20 mouse cellular contexts compared by ENCODE assay signal in genomic region chr19:6233647-6234046, GRCm38 (mm10). TPM values are rescaled to one million over a fixed set of nuclear protein-coding genes. Genes with fewer than 3 reads are reported as not detected.
DNase-seq lines count a peak whose midpoint lies in the region; ATAC-seq and TF ChIP-seq lines count a peak whose summit lies in the region.
"Had no signal": no experiment of that assay in that cellular context is flagged by ENCODE, and none has a peak within 500 bp of the region (broad histone marks: within the 10 kb centered on the region; RNA-seq: fewer than 3 reads in every experiment).

No protein-coding gene starts in this region.

- H3K36me3 ChIP-seq in forebrain, embryonic 13.5 days (ENCODE audit: poor library complexity, severe bottlenecking), result peaks cover 52% of the 10 kb centered on the region
- peaks cover 50% of the 10 kb centered on the region for H3K36me3 ChIP-seq in forebrain, postnatal 0 days (ENCODE audit: insufficient read depth)
- peaks cover 49% of the 10 kb centered on the region for H3K36me3 ChIP-seq in limb, embryonic 13.5 days
- H3K36me3 ChIP-seq in limb, embryonic 10.5 days, result peaks cover 33% of the 10 kb centered on the region; the same call in 1 of the 2 replicates

- 88% methylated on average over 16 of the region's 16 CpGs for WGBS in forebrain, embryonic 13.5 days
- WGBS in forebrain, postnatal 0 days, result 89% methylated on average over 16 of the region's 16 CpGs
- 91% methylated on average over 16 of the region's 16 CpGs for WGBS in limb, embryonic 13.5 days
- 89% methylated on average over 16 of the region's 16 CpGs for WGBS in limb, embryonic 10.5 days

- no peaks in the 10 kb centered on the region for H3K27me3 ChIP-seq in forebrain, embryonic 13.5 days
- H3K27me3 ChIP-seq in forebrain, postnatal 0 days (ENCODE audit: insufficient read depth, low read length), result no peaks in the 10 kb centered on the region
- H3K27me3 ChIP-seq in limb, embryonic 13.5 days, result no peaks in the 10 kb centered on the region
- no peaks in the 10 kb centered on the region for H3K27me3 ChIP-seq in limb, embryonic 10.5 days (ENCODE audit: low read depth, poor library complexity, severe bottlenecking)
- H3K27me3 ChIP-seq: lung, embryonic 15.5 days had no signal

- H3K9me3 ChIP-seq in forebrain, embryonic 13.5 days (replicated peaks), result no peaks in the 10 kb centered on the region
- no peaks in the 10 kb centered on the region for H3K9me3 ChIP-seq in forebrain, postnatal 0 days (ENCODE audit: low read length)
- H3K9me3 ChIP-seq in limb, embryonic 13.5 days, result no peaks in the 10 kb centered on the region
- no peaks in the 10 kb centered on the region for H3K9me3 ChIP-seq in limb, embryonic 10.5 days (replicated peaks)
- H3K9me3 ChIP-seq: lung, embryonic 15.5 days had no signal

- no peak overlapping the region for H3K4me3 ChIP-seq in forebrain, embryonic 13.5 days
- H3K4me3 ChIP-seq in forebrain, postnatal 0 days (ENCODE audit: low read depth, low read length), result no peak overlapping the region
- no peak overlapping the region for H3K4me3 ChIP-seq in limb, embryonic 13.5 days
- H3K4me3 ChIP-seq in limb, embryonic 10.5 days, result no peak overlapping the region
- H3K4me3 ChIP-seq: lung, embryonic 15.5 days had no signal

- H3K4me1 ChIP-seq in forebrain, embryonic 13.5 days, result peaks cover 11% of the 10 kb centered on the region
- H3K4me1 ChIP-seq in forebrain, postnatal 0 days (ENCODE audit: insufficient read depth), result peaks cover 11% of the 10 kb centered on the region
- H3K4me1 ChIP-seq in limb, embryonic 13.5 days, result peaks cover 13% of the 10 kb centered on the region
- H3K4me1 ChIP-seq in limb, embryonic 10.5 days, result peaks cover 25% of the 10 kb centered on the region

- no peak overlapping the region for H3K27ac ChIP-seq in forebrain, embryonic 13.5 days
- no peak overlapping the region for H3K27ac ChIP-seq in forebrain, postnatal 0 days (ENCODE audit: low read depth, low read length)
- no peak overlapping the region for H3K27ac ChIP-seq in limb, embryonic 13.5 days
- no peak overlapping the region for H3K27ac ChIP-seq in limb, embryonic 10.5 days
- H3K27ac ChIP-seq: lung, embryonic 15.5 days had no signal

- DNase-seq in forebrain, postnatal 0 days, result no peak
- no peak for DNase-seq in limb, embryonic 10.5 days (ENCODE audit: low spot score)
- DNase-seq in cerebellum, postnatal 25 days, result peak; percentile 16 to 23
- DNase-seq in kidney, postnatal 14 days, result peak; percentile 29
- no peak for DNase-seq in embryo, embryonic 11 days
- DNase-seq: retina, postnatal 1 day; thymus, postnatal 4 days had no signal

- H3K9ac ChIP-seq in forebrain, embryonic 13.5 days, result peak overlapping the region; percentile 87; the same call in 1 of the 2 replicates
- H3K9ac ChIP-seq in forebrain, postnatal 0 days, result no peak overlapping the region
- H3K9ac ChIP-seq in limb, embryonic 13.5 days, result peak overlapping the region; percentile 84; the same call in 1 of the 2 replicates

- H3K4me2 ChIP-seq in forebrain, embryonic 13.5 days, result no peak overlapping the region
- no peak overlapping the region for H3K4me2 ChIP-seq in forebrain, postnatal 0 days (ENCODE audit: low read depth)
- no peak overlapping the region for H3K4me2 ChIP-seq in limb, embryonic 13.5 days (replicated peaks)
- H3K4me2 ChIP-seq: lung, embryonic 15.5 days had no signal

- TF ChIP-seq CTCF in forebrain, postnatal 0 days (IDR thresholded peaks at IDR 0.05; ENCODE audit: low read depth), result no peak

- ATAC-seq in forebrain, embryonic 13.5 days, result no peak
- no peak for ATAC-seq in forebrain, postnatal 0 days
- no peak for ATAC-seq in limb, embryonic 13.5 days (ENCODE audit: low FRiP score, low read depth)
- no peak for ATAC-seq in CD4-positive, CD25-positive, alpha-beta regulatory T cell, adult 4 months
- ATAC-seq: intestine, embryonic 16.5 days had no signal

RNA-seq across cellular contexts. Expression of gene Ppp2r5b, which starts 2.0 kb away (rescaled TPM):
- 53.7 and 58.8 TPM in 2 replicates for polyA plus RNA-seq in forebrain, embryonic 13.5 days (2015; fragmentation: Nextera tagmentation; extraction: Ambion mirVana)
- total RNA-seq in forebrain, postnatal 0 days (2014; rRNA removed), result 196 and 203 TPM in 2 replicates
- polyA plus RNA-seq in forebrain, postnatal 0 days (2015; fragmentation: Nextera tagmentation; extraction: Ambion mirVana), result 144 and 159 TPM in 2 replicates
- 23.9 and 29.0 TPM in 2 replicates for polyA plus RNA-seq in limb, embryonic 13.5 days (2015; fragmentation: Nextera tagmentation; extraction: Ambion mirVana)
- 16.6 and 17.2 TPM in 2 replicates for polyA plus RNA-seq in limb, embryonic 10.5 days (2016; fragmentation: Nextera tagmentation; extraction: Ambion mirVana)
- polyA plus RNA-seq in CD4-positive, CD25-positive, alpha-beta regulatory T cell, adult 4 months (2017; shearing (Covaris generic)), result 1 to 10 TPM; 1.2 to 1.6 TPM

RNA-seq across cellular contexts. Expression of gene Gpha2, which starts 7.5 kb away (rescaled TPM):
- polyA plus RNA-seq in forebrain, embryonic 13.5 days (2015; fragmentation: Nextera tagmentation; extraction: Ambion mirVana), result 0.31 TPM in 1 of 2 replicates, not detected in the other
- total RNA-seq in forebrain, postnatal 0 days (2014; rRNA removed), result not detected in 2 replicates
- 0.50 TPM in 1 of 2 replicates, not detected in the other for polyA plus RNA-seq in forebrain, postnatal 0 days (2015; fragmentation: Nextera tagmentation; extraction: Ambion mirVana)
- polyA plus RNA-seq in limb, embryonic 13.5 days (2015; fragmentation: Nextera tagmentation; extraction: Ambion mirVana), result 3.1 and 4.2 TPM in 2 replicates
- polyA plus RNA-seq in limb, embryonic 10.5 days (2016; fragmentation: Nextera tagmentation; extraction: Ambion mirVana), result 0.97 and 2.1 TPM in 2 replicates
- not detected for polyA plus RNA-seq in CD4-positive, CD25-positive, alpha-beta regulatory T cell, adult 4 months (2017; shearing (Covaris generic))
- total RNA-seq: layer of hippocampus, postnatal 10 days; megakaryocyte-erythroid progenitor cell, adult 5-6 weeks had no signal
- polyA plus RNA-seq: erythroblast, embryonic 14.5 days; lung, embryonic 15.5 days had no signal

RNA-seq across cellular contexts. Expression of gene Atg2a, which starts 7.8 kb away (rescaled TPM):
- polyA plus RNA-seq in forebrain, embryonic 13.5 days (2015; fragmentation: Nextera tagmentation; extraction: Ambion mirVana), result 8.9 and 9.7 TPM in 2 replicates
- total RNA-seq in forebrain, postnatal 0 days (2014; rRNA removed), result 21.0 and 26.7 TPM in 2 replicates
- 5.9 and 7.6 TPM in 2 replicates for polyA plus RNA-seq in forebrain, postnatal 0 days (2015; fragmentation: Nextera tagmentation; extraction: Ambion mirVana)
- polyA plus RNA-seq in limb, embryonic 13.5 days (2015; fragmentation: Nextera tagmentation; extraction: Ambion mirVana), result 8.6 and 10.7 TPM in 2 replicates
- 11.4 and 13.0 TPM in 2 replicates for polyA plus RNA-seq in limb, embryonic 10.5 days (2016; fragmentation: Nextera tagmentation; extraction: Ambion mirVana)
- polyA plus RNA-seq in CD4-positive, CD25-positive, alpha-beta regulatory T cell, adult 4 months (2017; shearing (Covaris generic)), result 10 to 100 TPM; 10.4 to 14.7 TPM

RNA-seq across cellular contexts. Expression of gene Ehd1, which starts 42.9 kb away (rescaled TPM):
- 74.3 and 75.6 TPM in 2 replicates for polyA plus RNA-seq in forebrain, embryonic 13.5 days (2015; fragmentation: Nextera tagmentation; extraction: Ambion mirVana)
- total RNA-seq in forebrain, postnatal 0 days (2014; rRNA removed), result 91.9 and 120 TPM in 2 replicates
- polyA plus RNA-seq in forebrain, postnatal 0 days (2015; fragmentation: Nextera tagmentation; extraction: Ambion mirVana), result 69.9 and 75.4 TPM in 2 replicates
- 73.1 and 82.9 TPM in 2 replicates for polyA plus RNA-seq in limb, embryonic 13.5 days (2015; fragmentation: Nextera tagmentation; extraction: Ambion mirVana)
- polyA plus RNA-seq in limb, embryonic 10.5 days (2016; fragmentation: Nextera tagmentation; extraction: Ambion mirVana), result 72.5 and 74.9 TPM in 2 replicates
- 10 to 100 TPM in 1 of 2 experiments, 1 to 10 TPM in 1; 6.4 to 22.8 TPM for polyA plus RNA-seq in CD4-positive, CD25-positive, alpha-beta regulatory T cell, adult 4 months (2017; shearing (Covaris generic))

RNA-seq across cellular contexts. Expression of gene Majin, which starts 49.5 kb away (rescaled TPM):
- not detected in 2 replicates for polyA plus RNA-seq in forebrain, embryonic 13.5 days (2015; fragmentation: Nextera tagmentation; extraction: Ambion mirVana)
- total RNA-seq in forebrain, postnatal 0 days (2014; rRNA removed), result not detected in 2 replicates
- polyA plus RNA-seq in forebrain, postnatal 0 days (2015; fragmentation: Nextera tagmentation; extraction: Ambion mirVana), result not detected in 2 replicates
- polyA plus RNA-seq in limb, embryonic 13.5 days (2015; fragmentation: Nextera tagmentation; extraction: Ambion mirVana), result not detected in 2 replicates
- polyA plus RNA-seq in limb, embryonic 10.5 days (2016; fragmentation: Nextera tagmentation; extraction: Ambion mirVana), result not detected in 2 replicates
- polyA plus RNA-seq in CD4-positive, CD25-positive, alpha-beta regulatory T cell, adult 4 months (2017; shearing (Covaris generic)), result under 1 TPM in 1 of 2 experiments, not detected in 1; 0.90 TPM
- total RNA-seq: layer of hippocampus, postnatal 10 days; megakaryocyte-erythroid progenitor cell, adult 5-6 weeks had no signal
- polyA plus RNA-seq: brain, embryonic 14.5 days; erythroblast, embryonic 14.5 days; heart, embryonic 16.5 days; intestine, embryonic 16.5 days; limb, embryonic 11.5 days; lung, embryonic 15.5 days; neural tube, embryonic 11.5 days; stomach, embryonic 16.5 days had no signal

Comparison
In these comparisons a context has a peak if more than half of its experiments do, and no peak if none do; other contexts are left out.
1. DNase-seq: peak in cerebellum, postnatal 25 days (2 of 2) and kidney, postnatal 14 days (single experiment); none in forebrain, postnatal 0 days (single experiment), limb, embryonic 10.5 days (single experiment) and embryo, embryonic 11 days (single experiment).